Mouse (Mus musculus): Measurements from ENCODE around the gene Suv39h2.

The Suv39h2 gene

GRCm38 (mm10) chr2:3474861-3475283, at the start of gene Suv39h2:
Suv39h2 (minus strand) TSS chr2:3475031.
- peak; percentile 96 to 99 for DNase-seq

- DNase-seq = no peak
Measured at GRCm38 (mm10) chr2:3522558-3522957, 47.7 kb upstream of the Suv39h2 start.

- peak; percentile 95 to 98 for DNase-seq
Measured at GRCm38 (mm10) chr2:3512552-3513454, 38.0 kb upstream of the Suv39h2 start, which contains the start of the genes Gm45902, Hspa14 and Cdnf. Gm45902 (minus strand) TSS chr2:3512790. Hspa14 (minus strand) TSS chr2:3512814. Cdnf (plus strand) TSS chr2:3513030.

- DNase-seq = peak; percentile 6 to 28
Measured at GRCm38 (mm10) chr2:3512076-3512475, 37.2 kb upstream of the Suv39h2 start.

GRCm38 (mm10) chr2:3500886-3501285, 26.1 kb upstream of the Suv39h2 start:
- DNase-seq = no peak

- no peak for DNase-seq
Measured at GRCm38 (mm10) chr2:3499543-3499942, 24.7 kb upstream of the Suv39h2 start.

- no peak for DNase-seq
Measured at GRCm38 (mm10) chr2:3493833-3494409, 19.1 kb upstream of the Suv39h2 start.

GRCm38 (mm10) chr2:3489816-3490215, 15.0 kb upstream of the Suv39h2 start:
- DNase-seq = no peak

GRCm38 (mm10) chr2:3480239-3480638, 5.4 kb upstream of the Suv39h2 start:
- DNase-seq = no peak

GRCm38 (mm10) chr2:3475746-3476251, 968 bp upstream of the Suv39h2 start:
- DNase-seq = no peak

- DNase-seq = peak; percentile 48 to 74
Measured at GRCm38 (mm10) chr2:3474361-3474805, 448 bp downstream of the Suv39h2 start.

GRCm38 (mm10) chr2:3473891-3474290, 940 bp downstream of the Suv39h2 start:
- no peak for DNase-seq

- no peak for DNase-seq
Measured at GRCm38 (mm10) chr2:3456590-3456989, 18.2 kb downstream of the Suv39h2 start.

GRCm38 (mm10) chr2:3453096-3453495, 21.7 kb downstream of the Suv39h2 start:
- DNase-seq = no peak

- no peak for DNase-seq
Measured at GRCm38 (mm10) chr2:3449431-3449830, 25.4 kb downstream of the Suv39h2 start.

GRCm38 (mm10) chr2:3445984-3446383, 28.8 kb downstream of the Suv39h2 start:
- no peak for DNase-seq

- no peak for DNase-seq
Measured at GRCm38 (mm10) chr2:3444206-3444605, 30.6 kb downstream of the Suv39h2 start.

- no peak for DNase-seq
Measured at GRCm38 (mm10) chr2:3437956-3438355, 36.9 kb downstream of the Suv39h2 start.

GRCm38 (mm10) chr2:3435369-3436061, 39.3 kb downstream of the Suv39h2 start:
- DNase-seq = no peak

- DNase-seq = no peak
Measured at GRCm38 (mm10) chr2:3430956-3431355, 43.9 kb downstream of the Suv39h2 start.

- DNase-seq = no peak
Measured at GRCm38 (mm10) chr2:3424579-3424910, 50.3 kb downstream of the Suv39h2 start.

- peak; percentile 94 to 95 for DNase-seq
Measured at GRCm38 (mm10) chr2:3423841-3424578, 50.8 kb downstream of the Suv39h2 start, which contains the start of gene Dclre1c. Dclre1c (plus strand) TSS chr2:3424131.
